Mouse (Mus musculus): Measurements from ENCODE around the gene Eml3. TPM values are rescaled to one million over a fixed set of nuclear protein-coding genes. Genes with fewer than 3 reads are reported as not detected.
"Not testable (repeated sequence)": the region's sequence is repeated elsewhere in the genome, so short reads cannot be mapped to it uniquely, and the experiment has no call there.

Eml3 gene
- total and polyA plus RNA-seq, 3 experiments, result 16.6 to 23.4 TPM; not detected in 1

GRCm38 (mm10) chr19:8966590-8967372 is 37.4 kb downstream of the Eml3 start, which contains the start of gene Eef1g (continued):
- no peak for TF ChIP-seq GATA1 (IDR thresholded peaks at IDR 0.05; ENCODE audit: low read depth, low read length)
- TF ChIP-seq MEF2A (IDR thresholded peaks at IDR 0.05; ENCODE audit: extremely low read depth, insufficient replicate concordance, low read depth, low read length, poor library complexity, severe bottlenecking), result no peak
- peak; percentile 83 for TF ChIP-seq NRF1 (IDR thresholded peaks at IDR 0.05; ENCODE audit: insufficient read depth, low read depth, low read length, poor library complexity, severe bottlenecking)

- H3K4me3 ChIP-seq (ENCODE audit: control insufficient read depth in 1 of 2, insufficient read depth in 1 of 2, low read depth in 2 of 2, low read length in 2 of 2), result peak overlapping the region; percentile 91 to 93
- TF ChIP-seq TBP (IDR thresholded peaks at IDR 0.05; ENCODE audit: low read depth, low read length), result no peak
- TF ChIP-seq NRF1 (IDR thresholded peaks at IDR 0.05; ENCODE audit: insufficient read depth, low read depth, low read length, poor library complexity, severe bottlenecking), result no peak
- TF ChIP-seq CHD1 (IDR thresholded peaks at IDR 0.05; ENCODE audit: low read depth, low read length), result peak; percentile 96; the same call in 1 of the 2 replicates
- peak in 1 of 2 experiments; percentile 53; a peak in 2 of 4 replicates for TF ChIP-seq POLR2A (IDR thresholded peaks at IDR 0.05; ENCODE audit: control insufficient read depth in 1 of 2, insufficient read depth in 1 of 2, low read depth in 1 of 2, low read length in 2 of 2, poor library complexity in 1 of 2)
- TF ChIP-seq ETS1 (IDR thresholded peaks at IDR 0.05; ENCODE audit: low read depth, low read length), result no peak
- 0 out of 4 replicates have a peak, but pooled peaks of 1 of the 2 experiments have one; percentile 11 for TF ChIP-seq EP300 (IDR thresholded peaks at IDR 0.05; ENCODE audit: low read depth in 1 of 2, low read length in 2 of 2)
- TF ChIP-seq POLR2AphosphoS5 (IDR thresholded peaks at IDR 0.05; ENCODE audit: borderline replicate concordance, low read depth, low read length), result 0 out of 2 replicates have a peak, but pooled peaks have one; percentile 4
- 0 out of 2 replicates have a peak, but pooled peaks have one; percentile 32 for TF ChIP-seq SIN3A (IDR thresholded peaks at IDR 0.05; ENCODE audit: low read length)
- peaks cover 51% of the 10 kb centered on the region for H3K79me2 ChIP-seq (ENCODE audit: control insufficient read depth, insufficient read depth, low read length, poor library complexity)
- no peak for DNase-seq (ENCODE audit: low read depth, low spot score)
- H3K9ac ChIP-seq (ENCODE audit: control insufficient read depth, low read depth, low read length, poor library complexity, severe bottlenecking), result peak overlapping the region; percentile 94
- peak overlapping the region; percentile 81 for H3K27ac ChIP-seq (ENCODE audit: control insufficient read depth, low read depth, low read length)
- H3K4me1 ChIP-seq (ENCODE audit: control insufficient read depth in 1 of 2, insufficient read depth in 2 of 2, low read length in 2 of 2), result peaks cover 6 to 25% of the 10 kb centered on the region in 2 experiments
- peaks cover 29 to 39% of the 10 kb centered on the region in 2 experiments for H3K36me3 ChIP-seq (ENCODE audit: control insufficient read depth in 1 of 2, insufficient read depth in 2 of 2, low read length in 2 of 2)
- H3K27me3 ChIP-seq (ENCODE audit: control insufficient read depth in 1 of 2, insufficient read depth in 2 of 2, low read length in 2 of 2), result no peaks in the 10 kb centered on the region
- H3K9me3 ChIP-seq (replicated peaks; ENCODE audit: insufficient read depth, low read length), result no peaks in the 10 kb centered on the region
These were observed 38.0 kb downstream of the Eml3 start for GRCm38 (mm10) chr19:8967373-8967743.

DNA sequence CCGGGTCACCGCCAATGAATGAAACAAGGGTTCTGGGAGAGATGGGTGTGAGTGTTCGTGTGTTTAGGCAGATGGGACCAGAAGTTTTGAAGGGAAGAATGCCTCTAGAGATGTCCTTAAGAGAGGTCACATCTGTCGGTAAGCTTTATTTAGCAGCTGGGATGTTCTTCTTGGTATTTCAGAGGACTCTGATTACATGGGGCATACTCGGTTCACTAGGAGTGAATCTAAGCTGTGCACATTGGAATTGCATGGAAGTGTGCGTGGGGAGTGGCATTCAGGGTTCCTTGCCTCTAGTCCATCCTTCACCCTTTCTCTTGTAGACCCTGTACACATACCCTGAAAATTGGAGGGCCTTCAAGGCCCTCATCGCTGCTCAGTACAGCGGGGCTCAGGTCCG is 38.5 kb downstream of the Eml3 start:
- no peaks in the 10 kb centered on the region for H3K9me3 ChIP-seq (replicated peaks; ENCODE audit: insufficient read depth, low read length)
- no peak for DNase-seq (ENCODE audit: low read depth, low spot score)
- H3K27me3 ChIP-seq (ENCODE audit: control insufficient read depth in 1 of 2, insufficient read depth in 2 of 2, low read length in 2 of 2), result no peaks in the 10 kb centered on the region
- no peak for TF ChIP-seq POLR2AphosphoS5 (IDR thresholded peaks at IDR 0.05; ENCODE audit: borderline replicate concordance, low read depth, low read length)
- no peak for TF ChIP-seq CHD1 (IDR thresholded peaks at IDR 0.05; ENCODE audit: low read depth, low read length)
- no peak for TF ChIP-seq UBTF (IDR thresholded peaks at IDR 0.05; ENCODE audit: borderline replicate concordance, insufficient read depth, low read depth, low read length)
- no peak for TF ChIP-seq CTCF (IDR thresholded peaks at IDR 0.05 in 2 of 3, conservative IDR thresholded peaks at IDR 0.05 in 1 of 3; ENCODE audit: control insufficient read depth in 1 of 3, insufficient read depth in 1 of 3, low read depth in 2 of 3, low read length in 3 of 3, poor library complexity in 1 of 3, severe bottlenecking in 1 of 3)
- no peak for TF ChIP-seq TCF12 (IDR thresholded peaks at IDR 0.05; ENCODE audit: low read depth, low read length)
- 0 out of 2 replicates have a peak, but pooled peaks have one; percentile 43 for TF ChIP-seq ZMIZ1 (IDR thresholded peaks at IDR 0.05; ENCODE audit: low read depth, low read length)
- TF ChIP-seq MYB (IDR thresholded peaks at IDR 0.05; ENCODE audit: low read depth, low read length), result no peak
- peaks cover 26 to 39% of the 10 kb centered on the region in 2 experiments for H3K36me3 ChIP-seq (ENCODE audit: control insufficient read depth in 1 of 2, insufficient read depth in 2 of 2, low read length in 2 of 2)
- peak overlapping the region; percentile 94 for H3K9ac ChIP-seq (ENCODE audit: control insufficient read depth, low read depth, low read length, poor library complexity, severe bottlenecking)
- H3K4me3 ChIP-seq (ENCODE audit: control insufficient read depth in 1 of 2, insufficient read depth in 1 of 2, low read depth in 2 of 2, low read length in 2 of 2), result peak overlapping the region; percentile 91 to 93
- H3K4me1 ChIP-seq (ENCODE audit: control insufficient read depth in 1 of 2, insufficient read depth in 2 of 2, low read length in 2 of 2), result peaks cover 6 to 25% of the 10 kb centered on the region in 2 experiments
- H3K79me2 ChIP-seq (ENCODE audit: control insufficient read depth, insufficient read depth, low read length, poor library complexity), result peaks cover 53% of the 10 kb centered on the region
- H3K27ac ChIP-seq (ENCODE audit: control insufficient read depth, low read depth, low read length), result peak overlapping the region; percentile 81

DNA sequence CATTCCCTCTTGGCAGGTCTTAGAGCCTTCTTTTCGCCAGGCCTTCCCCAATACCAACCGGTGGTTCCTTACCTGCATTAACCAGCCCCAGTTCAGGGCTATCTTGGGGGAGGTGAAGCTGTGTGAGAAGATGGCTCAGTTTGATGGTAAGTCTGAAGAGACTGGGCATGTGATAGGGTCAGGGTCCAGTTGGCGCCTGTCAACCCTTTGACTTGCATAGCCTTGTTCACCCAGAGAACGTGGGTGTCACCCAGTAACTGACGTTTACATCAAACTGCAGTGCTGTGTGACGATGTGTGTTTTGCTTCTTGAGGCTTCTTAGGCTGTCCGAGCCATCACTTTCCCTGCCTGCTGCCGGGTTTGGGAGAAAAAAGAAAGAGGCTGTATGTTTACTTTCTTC is 43.1 kb downstream of the Eml3 start:
- H3K9me3 ChIP-seq (replicated peaks; ENCODE audit: insufficient read depth, low read length); H3K4me3 ChIP-seq (ENCODE audit: control insufficient read depth in 1 of 2, insufficient read depth in 1 of 2, low read depth in 2 of 2, low read length in 2 of 2); H3K27me3 ChIP-seq (ENCODE audit: control insufficient read depth in 1 of 2, insufficient read depth in 2 of 2, low read length in 2 of 2); H3K27ac ChIP-seq (ENCODE audit: control insufficient read depth, low read depth, low read length); DNase-seq (ENCODE audit: low read depth, low spot score); H3K9ac ChIP-seq (ENCODE audit: control insufficient read depth, low read depth, low read length, poor library complexity, severe bottlenecking): not testable (repeated sequence)
- Histone ChIP-seq H3K79me2 (ENCODE audit: control insufficient read depth, insufficient read depth, low read length, poor library complexity) (peaks cover 67% of the 10 kb centered on the region), H3K36me3 (ENCODE audit: control insufficient read depth in 1 of 2, insufficient read depth in 2 of 2, low read length in 2 of 2) (peaks cover 53 to 73% of the 10 kb centered on the region in 2 experiments), H3K4me1 (ENCODE audit: control insufficient read depth in 1 of 2, insufficient read depth in 2 of 2, low read length in 2 of 2) (peaks cover 6 to 25% of the 10 kb centered on the region in 2 experiments)
